Mouse (Mus musculus) spleen, adult 2 months (tissue): ENCODE data around the gene Iqcg. TPM values are rescaled to one million over a fixed set of nuclear protein-coding genes. Genes with fewer than 3 reads are reported as not detected.

Source experiments
- DNase-seq, 2 experiments: peaks; one replicate each; pipeline versions ENCODE4 v3.0.0 to v3.0.0-alpha.2; 2012 to 2021; ENCODE audit warnings: low spot score in 2 of 2, low read depth in 1 of 2
- H3K27ac ChIP-seq: fragments of 200-500 bp; 2 replicates; pipeline ENCODE4 v1.5.1; 2012; ENCODE audit warnings: low read length, inconsistent platforms; ENCODE audit not compliant: insufficient read depth
- H3K27me3 ChIP-seq: fragments of 200-500 bp; 2 replicates; pipeline ENCODE4 v1.6.1; 2012; ENCODE audit warnings: mild to moderate bottlenecking, moderate library complexity, low read length, inconsistent platforms; ENCODE audit not compliant: control insufficient read depth, insufficient read depth
- H3K36me3 ChIP-seq: fragments of 200-500 bp; 2 replicates; pipeline ENCODE4 v1.6.1; 2012; ENCODE audit warnings: mild to moderate bottlenecking, low read length, inconsistent platforms; ENCODE audit not compliant: control insufficient read depth, insufficient read depth
- H3K4me1 ChIP-seq: fragments of 200-500 bp; 2 replicates; pipeline ENCODE4 v1.6.1; 2011; ENCODE audit warnings: inconsistent platforms; ENCODE audit not compliant: control insufficient read depth, insufficient read depth, insufficient read length
- H3K4me3 ChIP-seq: fragments of 200-500 bp; 2 replicates; pipeline ENCODE4 v1.5.1; 2011; ENCODE audit warnings: mild to moderate bottlenecking, inconsistent platforms; ENCODE audit not compliant: insufficient read depth, insufficient read length; ENCODE audit errors: extremely low read depth
- CTCF ChIP-seq: fragments of 200-500 bp; IDR thresholded peaks from 2 replicates; pipeline ENCODE4 v1.5.1; 2011; ENCODE audit warnings: mild to moderate bottlenecking, inconsistent platforms; ENCODE audit not compliant: insufficient read depth, insufficient read length, insufficient replicate concordance; ENCODE audit errors: extremely low read depth
- POLR2A ChIP-seq: fragments of 200-500 bp; IDR thresholded peaks from 2 replicates; pipeline ENCODE4 v1.6.1; 2011; ENCODE audit warnings: low read depth, low read length, inconsistent platforms
- WGBS: fragments of 180-500 bp; shearing (Covaris S2); methylation state at CpG from one replicate; pipeline ENCODE4 v1.1.7; 2018; 5-methylcytosine and 5-hydroxymethylcytosine counted together
- polyA plus RNA-seq: library from polyadenylated mRNA; depleted of rRNA; stranded (reverse); fragments of >200 nt; gene quantifications from 2 replicates; pipeline ENCODE4 v1.2.3, GENCODE M21; 2012

Gene Iqcg
- polyA plus RNA-seq, 1 experiment: 0.05 TPM

DNA sequence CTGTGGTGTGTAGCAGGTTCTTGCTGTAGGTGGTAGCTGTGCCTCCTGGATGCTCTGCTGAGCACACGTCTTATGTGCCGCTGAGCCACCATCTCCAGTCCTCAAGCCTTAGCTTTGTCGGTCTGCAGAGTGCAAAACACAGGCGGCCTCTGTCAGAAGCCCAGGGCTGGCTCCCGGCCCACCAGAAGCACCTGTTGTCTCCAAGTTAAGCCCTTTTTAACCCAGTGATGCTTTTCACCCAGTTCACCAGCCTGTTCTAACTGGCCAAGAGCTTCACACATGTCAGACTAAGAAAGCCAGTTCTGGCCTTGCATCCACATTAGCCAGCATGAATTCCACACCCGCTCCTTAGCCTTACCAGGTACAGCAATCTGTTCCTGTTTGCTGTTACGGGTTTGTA lies 49.1 kb downstream of the Iqcg start:
- WGBS: 96% methylated on average over 7 of the region's 7 CpGs
- Histone ChIP-seq H3K27me3 (no peaks in the 10 kb centered on the region), H3K4me3 (no peak overlapping the region), H3K4me1 (no peaks in the 10 kb centered on the region), H3K36me3 (peaks cover 37% of the 10 kb centered on the region), H3K27ac (no peak overlapping the region)
- no peak for DNase-seq
- no peak for TF ChIP-seq POLR2A
- no peak for TF ChIP-seq CTCF

DNA sequence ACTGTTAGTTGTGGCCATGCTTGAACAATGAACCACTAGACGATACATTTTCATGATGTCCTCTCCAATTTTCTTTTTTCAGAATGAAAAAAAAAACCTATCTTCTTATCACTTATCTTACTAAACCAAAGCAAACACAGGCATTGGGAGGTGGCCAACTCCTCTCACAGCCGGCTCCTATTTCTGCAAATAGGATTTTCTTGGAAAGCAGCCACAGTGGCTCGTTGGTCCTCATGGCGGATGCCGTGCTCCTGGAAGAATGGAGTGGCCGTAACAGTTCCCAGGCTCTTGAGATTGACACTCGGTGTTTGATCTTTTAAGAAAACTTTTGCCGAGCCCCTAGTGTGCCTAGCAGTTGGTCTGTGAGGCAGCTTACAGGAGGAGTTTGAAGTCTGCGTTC lies 50.8 kb downstream of the Iqcg start:
- H3K4me3 ChIP-seq: no peak overlapping the region
- no peaks in the 10 kb centered on the region for H3K4me1 ChIP-seq
- TF ChIP-seq POLR2A: no peak
- no peak for TF ChIP-seq CTCF
- H3K27me3 ChIP-seq: no peaks in the 10 kb centered on the region
- H3K36me3 ChIP-seq: peaks cover 38% of the 10 kb centered on the region
- H3K27ac ChIP-seq: no peak overlapping the region
- no peak for DNase-seq
- WGBS: 82% methylated on average over 9 of the region's 9 CpGs

DNA sequence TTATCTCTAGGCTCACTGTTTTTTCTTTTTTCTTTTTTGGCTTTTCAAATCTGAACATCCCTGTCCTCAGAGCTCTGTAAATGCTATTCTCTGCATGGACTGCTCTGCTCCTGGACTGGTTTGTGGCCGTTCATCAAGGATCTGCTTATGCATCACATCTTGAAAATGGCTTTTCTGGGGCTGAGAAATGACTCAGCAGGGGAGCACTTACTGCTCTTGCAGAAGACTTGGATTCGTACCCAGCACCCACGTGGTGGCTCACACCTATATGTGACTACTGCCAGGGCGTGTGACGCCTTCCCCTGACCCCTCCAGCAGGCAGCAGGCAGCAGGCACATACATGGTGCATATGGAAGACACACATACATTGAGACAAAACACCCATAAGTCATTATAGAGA lies 63.9 kb downstream of the Iqcg start:
- Histone ChIP-seq H3K27ac (no peak overlapping the region), H3K4me3 (no peak overlapping the region), H3K27me3 (no peaks in the 10 kb centered on the region), H3K36me3 (peaks cover 19% of the 10 kb centered on the region), H3K4me1 (no peaks in the 10 kb centered on the region)
- TF ChIP-seq CTCF: no peak
- no peak for TF ChIP-seq POLR2A
- 92% methylated on average over 5 of the region's 5 CpGs for WGBS
- no peak for DNase-seq

DNA sequence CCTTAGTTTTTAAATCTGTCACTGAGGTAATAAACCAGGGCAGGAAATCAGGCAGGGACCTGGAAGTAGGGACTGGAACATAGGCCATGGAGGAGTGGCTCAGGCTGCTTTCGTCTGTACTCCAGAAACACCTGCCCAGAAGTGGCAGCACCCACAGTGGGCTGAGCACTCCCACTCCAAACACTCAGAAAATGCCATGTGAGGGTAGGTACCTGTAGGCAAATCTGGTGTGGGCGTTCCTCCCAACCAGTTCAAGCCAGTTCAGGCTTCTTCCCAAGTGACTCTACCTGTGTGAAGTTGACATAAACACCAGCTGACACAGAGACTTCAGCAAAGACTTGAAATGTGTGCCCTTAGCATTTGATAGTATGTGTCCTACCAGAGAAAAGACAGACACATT lies 71.4 kb downstream of the Iqcg start:
- no peak for DNase-seq
- 94% methylated on average over 2 of the region's 2 CpGs for WGBS
- no peak overlapping the region for H3K27ac ChIP-seq
- no peak for TF ChIP-seq CTCF
- TF ChIP-seq POLR2A: no peak
- no peak overlapping the region for H3K4me3 ChIP-seq
- no peaks in the 10 kb centered on the region for H3K27me3 ChIP-seq
- H3K36me3 ChIP-seq: peaks cover 22% of the 10 kb centered on the region
- no peaks in the 10 kb centered on the region for H3K4me1 ChIP-seq

DNA sequence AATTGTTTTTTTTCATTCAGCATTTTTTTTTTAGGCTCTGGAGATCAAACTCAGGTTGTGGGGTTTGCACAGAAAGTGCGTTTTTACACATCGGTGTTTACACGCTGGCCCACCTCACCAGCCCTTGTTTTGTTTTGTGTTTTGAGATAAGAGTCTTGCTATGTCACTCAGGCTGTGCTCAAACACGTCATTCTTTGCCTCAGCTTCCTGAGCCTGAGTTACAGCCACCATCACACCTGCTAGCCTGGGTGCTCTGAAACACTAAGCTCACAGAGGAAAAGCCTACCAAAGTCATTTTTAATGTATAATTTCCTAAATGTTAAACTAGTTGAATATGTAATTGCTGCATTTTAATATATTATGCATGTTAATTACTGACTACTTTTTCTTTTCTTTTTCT lies 74.6 kb downstream of the Iqcg start:
- H3K4me1 ChIP-seq: no peaks in the 10 kb centered on the region
- H3K36me3 ChIP-seq: peaks cover 25% of the 10 kb centered on the region
- DNase-seq: no peak
- no peak overlapping the region for H3K4me3 ChIP-seq
- WGBS: 81% methylated on average over 4 of the region's 4 CpGs
- TF ChIP-seq CTCF (no peak), POLR2A (no peak)
- H3K27ac ChIP-seq: no peak overlapping the region
- H3K27me3 ChIP-seq: no peaks in the 10 kb centered on the region

DNA sequence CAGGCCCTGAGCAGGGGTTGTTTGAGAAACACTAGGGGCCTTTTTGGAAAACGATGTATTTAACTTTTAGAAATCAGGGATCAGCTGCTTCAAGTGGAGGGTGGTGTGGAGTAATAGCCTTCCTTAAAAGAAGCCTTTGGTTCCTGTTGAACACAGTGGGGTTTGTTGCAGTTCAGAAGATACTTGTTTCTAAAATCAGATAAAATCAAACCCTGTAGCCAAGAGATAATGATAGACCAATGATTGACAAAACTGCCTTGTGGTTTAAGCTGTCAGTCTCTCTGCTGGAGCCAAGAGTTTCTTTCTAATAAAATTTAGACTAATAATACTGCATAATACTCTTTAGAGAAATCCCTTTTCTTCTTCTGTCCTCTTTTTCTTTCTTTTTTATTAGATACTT lies 75.8 kb downstream of the Iqcg start:
- Histone ChIP-seq H3K36me3 (peaks cover 29% of the 10 kb centered on the region), H3K27me3 (no peaks in the 10 kb centered on the region), H3K4me3 (no peak overlapping the region), H3K27ac (no peak overlapping the region), H3K4me1 (no peaks in the 10 kb centered on the region)
- DNase-seq: no peak
- WGBS: 93% methylated on average over 1 of the region's 1 CpGs
- TF ChIP-seq CTCF (no peak), POLR2A (no peak)

DNA sequence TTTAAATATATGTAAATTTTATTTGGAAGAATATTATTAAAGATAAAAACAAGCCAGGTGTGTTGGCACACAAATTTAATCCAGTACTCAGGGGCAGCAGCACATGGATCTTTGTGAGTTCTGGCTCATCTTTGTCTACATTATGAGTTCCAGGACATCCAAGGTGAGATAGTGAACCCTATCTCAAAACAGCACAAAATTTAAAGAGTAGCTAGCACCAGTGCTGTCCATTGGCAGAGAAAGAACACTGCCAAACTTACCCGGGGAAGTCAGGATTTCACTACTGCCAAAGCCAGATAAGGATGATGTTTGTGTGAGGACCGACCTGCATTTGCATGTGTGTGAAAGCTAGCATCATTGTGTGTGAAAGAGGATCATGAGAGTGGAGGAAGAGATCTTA lies 83.0 kb downstream of the Iqcg start:
- Histone ChIP-seq H3K27me3 (no peaks in the 10 kb centered on the region), H3K27ac (no peak overlapping the region), H3K4me1 (0 out of 2 replicates have a peak, but pooled peaks cover 2% of the 10 kb centered on the region), H3K36me3 (peaks cover 19% of the 10 kb centered on the region), H3K4me3 (no peak overlapping the region)
- no peak for DNase-seq
- 71% methylated on average over 2 of the region's 2 CpGs for WGBS
- no peak for TF ChIP-seq POLR2A
- TF ChIP-seq CTCF: no peak
